Mouse (Mus musculus): ENCODE measurements around the gene Trim10.

- TF ChIP-seq CTCF (IDR thresholded peaks at IDR 0.05) (no peak), POLR2A (IDR thresholded peaks at IDR 0.05; ENCODE audit: insufficient read depth, low read depth, low read length) (peak; percentile 79), EP300 (IDR thresholded peaks at IDR 0.05; ENCODE audit: insufficient read depth, low read depth, low read length) (0 out of 2 replicates have a peak, but pooled peaks have one; percentile 10)
Measured at GRCm38 (mm10) chr17:36836874-36837647, 32.3 kb upstream of the Trim10 start, which contains the start of gene Trim26.

Data from heart, adult 2 months (tissue).